Mouse (Mus musculus) midbrain, embryonic 10.5 days (tissue): ENCODE measurements around the gene Rarg. TPM values are rescaled to one million over a fixed set of nuclear protein-coding genes. Genes with fewer than 3 reads are reported as not detected.

Experiments used
- DNase-seq: peaks from one replicate; pipeline ENCODE4 v3.0.0-alpha.2; 2017; ENCODE audit warnings: low spot score
- H3K27ac ChIP-seq: fragments of 300-500 bp; sonication (generic); replicated peaks from 2 replicates; pipeline ENCODE4 v1.5.1; 2016; ENCODE audit warnings: mild to moderate bottlenecking
- H3K27me3 ChIP-seq: fragments of 300-500 bp; sonication (generic); 2 replicates; pipeline ENCODE4 v1.6.1; 2016; ENCODE audit warnings: low read depth, mild to moderate bottlenecking; ENCODE audit not compliant: poor library complexity, severe bottlenecking
- H3K36me3 ChIP-seq: fragments of 300-500 bp; sonication (generic); 2 replicates; pipeline ENCODE4 v1.6.1; 2016; ENCODE audit warnings: mild to moderate bottlenecking, moderate library complexity
- H3K4me1 ChIP-seq: fragments of 300-500 bp; sonication (generic); 2 replicates; pipeline ENCODE4 v1.6.1; 2016
- H3K4me3 ChIP-seq: fragments of 300-500 bp; sonication (generic); 2 replicates; pipeline ENCODE4 v1.5.1; 2016; ENCODE audit warnings: mild to moderate bottlenecking, moderate library complexity
- H3K9me3 ChIP-seq: fragments of 300-500 bp; sonication (generic); replicated peaks from 2 replicates; pipeline ENCODE4 v1.6.1; 2016; ENCODE audit warnings: mild to moderate bottlenecking
- WGBS: fragments of 180-500 bp; shearing (Covaris S2); methylation state at CpG from one replicate; pipeline ENCODE4 v1.1.7; 2016; 5-methylcytosine and 5-hydroxymethylcytosine counted together
- polyA plus RNA-seq: library from polyadenylated mRNA; unstranded; fragments of >200 nt; fragmentation: Nextera tagmentation; extraction: Ambion mirVana; gene quantifications from 2 replicates; pipeline ENCODE4 v1.2.1, GENCODE M21; 2016

The Rarg gene
- polyA plus RNA-seq, 1 experiment from 2014 or later, result 16.2 TPM

DNA sequence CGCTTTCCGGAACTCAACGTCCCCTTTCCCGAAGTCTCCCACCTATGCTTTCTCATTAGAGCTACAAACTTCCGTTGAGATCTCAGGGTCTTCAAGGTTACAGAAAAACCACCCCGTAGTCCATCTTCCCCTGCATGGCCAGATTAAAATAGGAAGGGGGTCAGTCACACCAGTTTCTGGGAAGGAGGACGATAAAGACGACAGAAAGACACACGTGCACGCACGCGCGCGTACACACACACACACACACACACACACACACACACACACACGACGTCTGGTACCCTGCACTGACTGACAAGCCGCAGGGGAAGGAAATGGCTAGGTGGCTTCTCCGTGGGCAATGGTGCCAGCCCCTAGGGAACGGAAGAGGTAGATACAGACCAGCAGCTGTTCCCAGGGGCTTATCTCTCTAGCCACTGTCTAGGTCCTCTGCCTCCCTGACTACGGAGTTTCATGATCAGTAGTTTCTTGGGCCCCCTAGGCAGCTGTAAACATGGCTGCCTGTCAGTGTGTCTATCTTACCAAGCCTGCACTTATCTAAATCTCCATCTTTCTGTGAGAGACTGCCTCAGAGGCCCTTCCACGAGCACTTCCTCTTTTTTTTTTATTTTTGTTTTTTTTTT lies 32.2 kb downstream of the Rarg start:
- no peak for DNase-seq
- Histone ChIP-seq H3K4me3 (peak overlapping the region; percentile 55), H3K4me1 (peaks cover 14% of the 10 kb centered on the region), H3K27me3 (peaks cover 37% of the 10 kb centered on the region), H3K36me3 (no peaks in the 10 kb centered on the region), H3K9me3 (no peaks in the 10 kb centered on the region), H3K27ac (peak overlapping the region; percentile 64; the same call in 1 of the 2 replicates)
- 22% methylated on average over 21 of the region's 21 CpGs for WGBS

DNA sequence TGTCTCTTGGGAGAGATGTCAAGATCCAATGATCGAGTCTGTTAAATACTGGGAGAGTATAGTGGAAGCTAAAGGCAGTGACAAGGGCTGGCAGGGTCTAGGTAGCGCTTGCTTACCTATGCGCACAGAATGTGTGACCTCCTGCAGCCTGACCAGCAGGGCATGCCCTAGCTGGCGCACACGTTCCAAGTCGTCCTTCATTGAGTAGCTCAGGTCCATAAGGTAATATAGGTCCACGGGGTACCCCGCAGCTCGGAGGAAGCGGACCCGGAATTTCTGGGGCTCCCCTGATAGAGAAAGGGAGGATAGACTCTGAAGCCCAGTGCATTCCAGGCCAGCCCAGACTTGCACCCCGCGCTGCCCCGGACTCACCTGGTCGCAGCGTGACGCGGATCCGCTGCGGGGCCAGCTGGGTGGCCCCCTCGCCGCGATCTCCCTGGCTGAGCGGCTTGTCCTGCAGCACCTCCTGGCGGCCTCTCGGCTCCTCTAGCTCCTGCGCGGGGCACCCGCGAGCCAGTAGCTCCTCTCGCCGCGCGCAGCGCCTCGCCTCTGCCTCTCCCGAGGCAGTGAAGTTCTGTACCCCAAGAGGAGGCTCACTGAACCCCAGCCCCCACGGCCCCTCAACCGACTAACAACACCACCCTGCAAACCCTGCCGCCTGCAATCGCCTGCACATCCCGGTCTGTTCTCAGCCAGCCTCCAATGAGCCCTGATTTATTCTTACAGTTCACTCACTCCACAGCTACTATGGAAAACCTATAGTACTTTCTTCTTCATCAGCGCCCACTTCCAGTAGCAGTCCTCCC lies 32.9 kb downstream of the Rarg start:
- Histone ChIP-seq H3K36me3 (no peaks in the 10 kb centered on the region), H3K9me3 (no peaks in the 10 kb centered on the region), H3K27ac (peak overlapping the region; percentile 64), H3K4me1 (peaks cover 14% of the 10 kb centered on the region), H3K27me3 (peaks cover 37% of the 10 kb centered on the region), H3K4me3 (peak overlapping the region; percentile 55)
- DNase-seq, result peak; percentile 81
- WGBS, result 3% methylated on average over 43 of the region's 43 CpGs

DNA sequence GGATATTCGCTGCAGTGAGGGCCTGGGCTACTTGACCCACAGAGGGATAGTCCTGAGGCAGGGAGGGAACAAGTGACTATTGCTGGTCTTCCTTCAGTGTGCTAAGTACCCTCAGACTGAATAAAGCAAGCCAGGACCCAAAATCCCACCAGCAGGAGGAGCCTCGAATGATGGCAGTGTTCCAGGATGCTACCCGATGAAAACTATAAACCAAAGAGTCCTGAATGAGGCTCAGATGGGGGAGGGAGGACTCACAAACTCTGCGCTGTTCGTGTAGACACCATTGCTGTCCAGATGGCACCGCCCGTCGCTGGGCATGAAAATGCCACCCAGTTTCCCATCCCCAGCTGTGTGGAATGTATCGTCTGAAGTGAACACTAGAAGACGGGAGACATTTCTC lies 34.9 kb downstream of the Rarg start:
- H3K27ac ChIP-seq, result no peak overlapping the region
- H3K4me1 ChIP-seq, result peaks cover 14% of the 10 kb centered on the region
- peaks cover 37% of the 10 kb centered on the region for H3K27me3 ChIP-seq
- DNase-seq, result no peak
- 0 out of 2 replicates have a peak, but pooled peaks cover 4% of the 10 kb centered on the region for H3K36me3 ChIP-seq
- WGBS, result 77% methylated on average over 10 of the region's 10 CpGs
- H3K4me3 ChIP-seq, result no peak overlapping the region
- H3K9me3 ChIP-seq, result no peaks in the 10 kb centered on the region

DNA sequence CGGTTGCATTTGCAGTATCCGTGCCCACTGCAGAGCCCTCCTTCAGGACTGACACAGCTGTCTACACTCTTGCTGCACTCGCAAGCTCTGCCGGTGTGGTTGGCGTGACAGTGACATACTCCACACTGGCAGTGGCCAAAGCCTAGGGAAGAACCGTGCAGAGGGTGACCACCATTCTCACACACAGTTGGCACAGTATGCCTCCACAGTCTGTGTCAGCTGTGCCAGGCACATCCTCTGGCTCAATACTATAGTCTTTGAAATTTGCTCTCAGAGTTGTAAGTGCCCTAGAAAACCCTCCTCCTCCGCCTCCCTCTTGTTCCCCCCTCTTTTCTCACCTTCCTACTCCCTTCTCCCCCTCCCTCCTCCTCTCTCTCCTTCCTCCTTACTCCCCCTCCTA lies 40.0 kb downstream of the Rarg start:
- H3K4me1 ChIP-seq, result no peaks in the 10 kb centered on the region
- H3K9me3 ChIP-seq, result no peaks in the 10 kb centered on the region
- H3K27ac ChIP-seq, result no peak overlapping the region
- DNase-seq, result no peak
- 91% methylated on average over 7 of the region's 7 CpGs for WGBS
- H3K4me3 ChIP-seq, result no peak overlapping the region
- peaks cover 7% of the 10 kb centered on the region for H3K27me3 ChIP-seq
- peaks cover 50% of the 10 kb centered on the region for H3K36me3 ChIP-seq

DNA sequence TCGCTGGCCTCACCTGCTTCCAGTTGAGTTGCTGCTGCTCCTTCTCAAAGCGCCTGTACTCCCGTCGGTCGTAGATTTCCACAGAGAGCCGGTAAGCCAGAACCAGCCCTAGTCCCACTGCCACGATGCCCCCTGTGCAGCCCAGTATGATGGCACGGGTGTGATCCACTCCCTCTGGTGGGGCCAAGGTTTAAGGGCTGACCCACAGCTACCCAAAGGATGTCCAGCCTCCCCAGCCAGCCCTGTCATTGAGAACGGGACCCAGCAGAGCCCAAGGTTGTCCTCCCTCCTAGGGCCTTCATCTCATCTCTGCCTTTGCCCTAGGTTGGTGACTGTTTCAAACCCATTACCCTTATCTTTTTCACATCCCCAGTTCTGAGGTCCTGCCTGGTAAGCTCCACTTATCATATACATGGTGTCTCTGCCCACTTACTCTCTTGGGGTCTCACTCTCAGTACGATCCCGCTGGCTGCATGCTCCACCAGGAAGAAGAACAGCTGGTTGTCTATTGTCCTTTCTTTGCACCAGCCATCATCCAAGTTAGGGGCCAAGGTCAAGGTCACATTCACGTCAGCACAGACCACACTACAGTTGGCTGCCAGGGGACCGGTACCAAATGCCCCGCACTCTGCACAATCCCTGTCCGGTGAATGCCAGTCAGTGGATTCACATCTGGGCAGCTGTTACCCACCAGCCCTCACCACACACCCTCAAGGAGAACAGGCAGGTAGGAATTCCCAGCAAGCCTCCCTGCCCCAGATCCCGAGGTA lies 40.7 kb downstream of the Rarg start:
- H3K36me3 ChIP-seq, result peaks cover 57% of the 10 kb centered on the region
- 90% methylated on average over 16 of the region's 16 CpGs for WGBS
- DNase-seq, result no peak

DNA sequence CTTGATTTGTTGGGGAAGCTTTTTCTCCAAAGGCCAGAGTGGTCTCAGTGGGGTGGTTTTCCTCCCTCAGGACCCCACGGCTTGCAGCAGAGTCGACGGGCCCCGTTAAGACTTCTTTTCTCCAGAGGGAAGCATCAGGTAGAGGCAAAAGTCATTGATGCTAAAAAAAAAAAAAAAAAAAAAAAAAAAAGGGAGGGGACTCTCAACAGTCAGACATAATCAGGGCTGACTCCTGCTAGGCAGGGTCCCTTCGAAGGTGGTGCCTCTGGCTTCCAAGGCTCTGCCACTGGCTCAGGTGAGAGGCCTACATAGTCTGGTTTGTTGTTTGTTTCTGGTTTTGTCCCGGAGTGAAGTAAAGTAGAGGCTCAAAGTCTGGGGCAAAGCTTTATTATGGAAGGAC lies 41.7 kb downstream of the Rarg start:
- H3K27me3 ChIP-seq, result no peaks in the 10 kb centered on the region
- DNase-seq, result no peak
- H3K4me3 ChIP-seq, result no peak overlapping the region
- no peaks in the 10 kb centered on the region for H3K4me1 ChIP-seq
- no peak overlapping the region for H3K27ac ChIP-seq
- peaks cover 67% of the 10 kb centered on the region for H3K36me3 ChIP-seq
- 76% methylated on average over 6 of the region's 6 CpGs for WGBS
- H3K9me3 ChIP-seq, result no peaks in the 10 kb centered on the region

More for the DNA sequence above, 40.7 kb downstream of the Rarg start:
- Histone ChIP-seq H3K4me3 (no peak overlapping the region), H3K27ac (no peak overlapping the region), H3K9me3 (no peaks in the 10 kb centered on the region), H3K4me1 (no peaks in the 10 kb centered on the region), H3K27me3 (no peaks in the 10 kb centered on the region)

DNA sequence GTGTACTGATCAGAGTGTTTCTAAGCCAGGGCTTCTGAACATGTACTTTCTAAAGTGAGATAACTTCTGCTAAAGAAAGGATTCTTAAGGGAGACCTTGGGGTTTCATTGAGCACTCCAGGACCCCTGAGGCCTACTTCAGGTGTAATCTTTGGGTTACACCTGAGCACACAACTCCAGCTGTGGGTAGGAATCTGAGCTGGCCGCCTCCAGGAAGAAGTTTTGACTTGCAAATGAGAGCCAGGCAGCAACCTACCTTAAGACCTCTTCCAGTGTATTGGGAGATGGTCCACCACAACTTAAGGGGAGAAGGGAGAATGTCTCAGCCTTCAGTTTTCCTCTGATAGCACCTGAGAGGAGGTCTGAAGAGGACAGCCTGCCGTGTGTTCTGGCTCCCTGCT lies 43.2 kb downstream of the Rarg start:
- 39% methylated on average over 2 of the region's 2 CpGs for WGBS
- Histone ChIP-seq H3K9me3 (no peaks in the 10 kb centered on the region), H3K4me1 (no peaks in the 10 kb centered on the region), H3K36me3 (peaks cover 82% of the 10 kb centered on the region), H3K27me3 (no peaks in the 10 kb centered on the region), H3K27ac (no peak overlapping the region), H3K4me3 (no peak overlapping the region)
- no peak for DNase-seq

DNA sequence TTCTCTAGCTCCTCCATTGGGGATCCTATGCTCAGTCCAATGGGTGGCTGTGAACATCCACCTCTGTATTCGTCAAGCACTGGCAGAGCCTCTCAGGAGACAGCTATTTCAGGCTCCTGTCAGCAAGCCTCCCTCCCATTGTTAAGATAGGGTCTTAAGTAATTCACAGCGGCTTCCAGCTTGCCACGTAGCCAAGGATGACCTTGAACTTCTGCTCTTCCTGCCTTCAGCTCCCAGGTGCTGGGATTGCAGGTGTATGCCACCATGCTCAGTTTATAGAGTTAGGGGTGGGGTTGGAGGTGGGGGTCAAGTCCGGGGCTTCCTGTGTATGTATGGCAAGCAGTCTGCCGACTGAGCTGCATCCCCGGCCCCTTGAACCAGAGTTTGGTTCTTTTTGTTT lies 45.4 kb downstream of the Rarg start:
- Histone ChIP-seq H3K36me3 (peaks cover 95% of the 10 kb centered on the region), H3K9me3 (no peaks in the 10 kb centered on the region), H3K4me3 (no peak overlapping the region), H3K4me1 (no peaks in the 10 kb centered on the region), H3K27ac (no peak overlapping the region), H3K27me3 (no peaks in the 10 kb centered on the region)
- WGBS, result 88% methylated on average over 6 of the region's 6 CpGs
- no peak for DNase-seq

DNA sequence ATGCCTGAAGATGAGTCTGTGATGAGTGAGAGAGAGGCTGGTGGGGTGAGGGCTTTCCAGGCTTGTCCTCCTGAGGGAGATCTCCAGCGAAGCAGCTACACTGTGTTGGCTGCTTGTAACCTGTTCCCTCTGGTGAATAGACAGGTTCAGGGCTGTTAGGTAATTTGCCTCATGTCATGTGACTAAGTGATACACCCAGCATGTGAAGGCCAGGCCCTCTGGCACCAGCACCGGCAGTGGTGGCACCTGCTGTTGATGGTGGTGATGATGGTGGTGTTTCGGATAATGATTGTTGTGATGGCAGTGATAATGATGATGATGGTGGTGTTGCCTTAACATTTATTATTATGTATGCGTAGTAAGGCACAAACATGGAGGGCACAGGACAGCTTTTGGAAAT lies 46.5 kb downstream of the Rarg start:
- DNase-seq, result no peak
- WGBS, result 93% methylated on average over 4 of the region's 4 CpGs
- Histone ChIP-seq H3K4me3 (no peak overlapping the region), H3K4me1 (peaks cover 3% of the 10 kb centered on the region), H3K9me3 (no peaks in the 10 kb centered on the region), H3K27ac (no peak overlapping the region), H3K36me3 (peaks cover 94% of the 10 kb centered on the region), H3K27me3 (no peaks in the 10 kb centered on the region)

DNA sequence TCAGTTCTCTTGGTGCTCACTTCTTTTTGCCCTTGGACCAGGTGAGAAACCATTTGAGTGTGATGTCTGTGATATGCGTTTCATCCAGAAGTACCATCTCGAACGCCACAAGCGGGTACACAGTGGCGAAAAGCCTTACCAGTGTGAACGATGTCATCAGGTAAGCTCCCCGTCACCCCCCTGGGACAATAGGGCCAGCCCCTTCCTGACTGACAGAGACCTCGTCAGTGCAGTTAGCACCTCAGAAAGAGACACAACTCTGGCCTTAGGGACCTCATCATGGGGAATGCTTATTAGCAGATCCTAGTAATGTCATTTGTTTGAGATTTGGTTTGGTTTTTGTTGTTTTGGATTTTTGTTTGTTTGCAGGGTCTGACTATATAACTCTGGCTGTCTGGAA lies 48.2 kb downstream of the Rarg start:
- H3K4me3 ChIP-seq, result no peak overlapping the region
- H3K4me1 ChIP-seq, result peaks cover 20% of the 10 kb centered on the region
- peaks cover 95% of the 10 kb centered on the region for H3K36me3 ChIP-seq
- H3K27ac ChIP-seq, result no peak overlapping the region
- no peaks in the 10 kb centered on the region for H3K27me3 ChIP-seq
- WGBS, result 95% methylated on average over 8 of the region's 8 CpGs
- no peaks in the 10 kb centered on the region for H3K9me3 ChIP-seq
- DNase-seq, result no peak

DNA sequence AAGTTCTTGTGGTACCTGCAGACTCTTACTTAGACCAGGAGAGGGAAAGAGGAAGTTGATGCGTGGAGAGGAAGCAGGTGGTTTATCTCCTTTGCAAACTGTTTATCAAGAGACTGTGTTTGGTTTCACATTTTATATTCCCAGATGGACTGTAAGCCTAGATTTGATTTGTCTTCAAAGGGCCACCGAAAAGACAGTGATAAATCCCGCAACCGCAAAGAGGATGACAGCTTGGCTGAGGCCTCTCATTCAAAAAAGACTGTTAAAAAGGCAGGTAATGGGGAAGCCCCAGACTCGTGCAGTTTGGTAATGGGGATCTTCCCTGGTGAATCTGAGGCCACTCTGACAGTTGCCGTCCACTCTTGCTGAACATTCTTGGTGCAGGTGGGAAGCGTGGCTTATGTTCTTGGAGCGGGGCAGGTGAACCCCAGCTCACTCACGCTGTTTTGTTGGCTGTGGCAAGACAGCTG lies 49.2 kb downstream of the Rarg start:
- H3K36me3 ChIP-seq, result peaks cover 85% of the 10 kb centered on the region
- WGBS, result 93% methylated on average over 9 of the region's 9 CpGs
- no peak for DNase-seq
- H3K9me3 ChIP-seq, result no peaks in the 10 kb centered on the region
- peaks cover 20% of the 10 kb centered on the region for H3K4me1 ChIP-seq
- no peak overlapping the region for H3K27ac ChIP-seq
- no peaks in the 10 kb centered on the region for H3K27me3 ChIP-seq
- no peak overlapping the region for H3K4me3 ChIP-seq

DNA sequence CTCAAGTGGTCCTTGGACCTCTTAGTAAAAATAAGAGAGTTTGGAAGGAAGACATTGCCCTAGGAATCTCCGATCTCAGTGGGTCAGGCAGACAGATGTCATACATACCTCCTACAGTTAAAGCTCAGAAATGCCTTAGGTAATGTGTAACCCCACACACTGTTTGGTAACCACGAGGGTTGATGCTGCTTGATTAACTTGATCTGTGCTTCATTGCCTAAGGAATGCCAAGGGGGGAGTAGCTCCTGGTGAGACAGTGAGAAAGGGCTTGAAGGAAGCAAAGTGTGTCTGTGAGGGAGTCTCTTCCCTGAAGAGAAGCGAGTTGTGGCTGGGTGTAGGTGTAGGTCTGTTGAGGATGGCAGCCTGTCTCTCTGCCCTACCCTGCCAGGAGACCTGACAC lies 50.0 kb downstream of the Rarg start:
- Histone ChIP-seq H3K4me3 (no peak overlapping the region), H3K27ac (no peak overlapping the region), H3K9me3 (no peaks in the 10 kb centered on the region), H3K4me1 (peaks cover 27% of the 10 kb centered on the region), H3K27me3 (no peaks in the 10 kb centered on the region), H3K36me3 (peaks cover 77% of the 10 kb centered on the region)
- no peak for DNase-seq
- WGBS, result 83% methylated on average over 3 of the region's 3 CpGs
